Mouse (Mus musculus) small intestine, adult 2 months (tissue): ENCODE measurements around the gene Uhrf1bp1l.

Source experiments
- CTCF ChIP-seq: fragments of 200-500 bp; IDR thresholded peaks from 2 replicates; pipeline ENCODE4 v1.5.1; 2012; ENCODE audit warnings: low read depth, mild to moderate bottlenecking, control low read depth, inconsistent platforms, low read length, moderate library complexity, mixed read lengths; ENCODE audit not compliant: insufficient replicate concordance, insufficient read length; ENCODE audit errors: extremely low read depth
- POLR2A ChIP-seq: fragments of 200-500 bp; IDR thresholded peaks from 2 replicates; pipeline ENCODE4 v1.6.1; 2012; ENCODE audit warnings: low read depth, mild to moderate bottlenecking, control low read depth, inconsistent platforms, low read length, moderate library complexity

GRCm38 (mm10) chr10:89768352-89769020 lies 23.7 kb downstream of the Uhrf1bp1l start:
- no peak for TF ChIP-seq POLR2A
- TF ChIP-seq CTCF = no peak
